Mouse (Mus musculus) MN1 (cell line): ENCODE results near the gene Ghdc.

Source experiments
- DNase-seq: peaks from one replicate; pipeline ENCODE4 v3.0.0-alpha.2; 2016; ENCODE audit warnings: low spot score

Gene Ghdc

GRCm38 (mm10) chr11:100745085-100745484 lies 25.7 kb downstream of the Ghdc start:
- peak; percentile 42 for DNase-seq

GRCm38 (mm10) chr11:100741348-100741747 lies 29.4 kb downstream of the Ghdc start:
- no peak for DNase-seq

- DNase-seq: no peak
Measured at GRCm38 (mm10) chr11:100738749-100739148, 32.0 kb downstream of the Ghdc start.

GRCm38 (mm10) chr11:100738066-100738604 lies 32.6 kb downstream of the Ghdc start, which contains the start of gene Rab5c:
Gene Rab5c, minus strand, starts transcription at chr11:100738215.
- DNase-seq: peak; percentile 99

GRCm38 (mm10) chr11:100737105-100737733 lies 33.5 kb downstream of the Ghdc start:
- peak; percentile 35 for DNase-seq

GRCm38 (mm10) chr11:100736746-100737080 lies 34.0 kb downstream of the Ghdc start:
- no peak for DNase-seq

GRCm38 (mm10) chr11:100735954-100736745 lies 34.6 kb downstream of the Ghdc start:
- peak; percentile 22 for DNase-seq

- DNase-seq: no peak
Measured at GRCm38 (mm10) chr11:100735134-100735865, 35.5 kb downstream of the Ghdc start.

- no peak for DNase-seq
Measured at GRCm38 (mm10) chr11:100730477-100731205, 40.1 kb downstream of the Ghdc start.

- DNase-seq: no peak
Measured at GRCm38 (mm10) chr11:100729976-100730375, 40.8 kb downstream of the Ghdc start.

- no peak for DNase-seq
Measured at GRCm38 (mm10) chr11:100728601-100729000, 42.2 kb downstream of the Ghdc start.

GRCm38 (mm10) chr11:100727201-100727600 lies 43.6 kb downstream of the Ghdc start:
- DNase-seq: no peak

- no peak for DNase-seq
Measured at GRCm38 (mm10) chr11:100724919-100725512, 45.7 kb downstream of the Ghdc start.

GRCm38 (mm10) chr11:100722493-100723028 lies 48.2 kb downstream of the Ghdc start:
- DNase-seq: no peak

- no peak for DNase-seq
Measured at GRCm38 (mm10) chr11:100721776-100722492, 48.8 kb downstream of the Ghdc start.

- DNase-seq: no peak
Measured at GRCm38 (mm10) chr11:100721254-100721653, 49.5 kb downstream of the Ghdc start.

- no peak for DNase-seq
Measured at GRCm38 (mm10) chr11:100720345-100720744, 50.4 kb downstream of the Ghdc start.

- DNase-seq: no peak
Measured at GRCm38 (mm10) chr11:100719893-100720292, 50.9 kb downstream of the Ghdc start.

- no peak for DNase-seq
Measured at GRCm38 (mm10) chr11:100719312-100719711, 51.4 kb downstream of the Ghdc start.

- no peak for DNase-seq
Measured at GRCm38 (mm10) chr11:100718866-100719265, 51.9 kb downstream of the Ghdc start.

GRCm38 (mm10) chr11:100718462-100718861 lies 52.3 kb downstream of the Ghdc start:
- DNase-seq: no peak
